Mouse (Mus musculus) liver, embryonic 14.5 days (tissue): ENCODE results near the gene Alkbh7.

Experiments
- CTCF ChIP-seq: IDR thresholded peaks from 2 replicates; pipeline ENCODE4 v1.5.1; 2016; ENCODE audit warnings: antibody characterized with exemption, low read depth, control low read depth
- EP300 ChIP-seq: IDR thresholded peaks from 2 replicates; pipeline ENCODE4 v1.6.1; 2016; ENCODE audit warnings: antibody characterized with exemption, low read depth

DNA sequence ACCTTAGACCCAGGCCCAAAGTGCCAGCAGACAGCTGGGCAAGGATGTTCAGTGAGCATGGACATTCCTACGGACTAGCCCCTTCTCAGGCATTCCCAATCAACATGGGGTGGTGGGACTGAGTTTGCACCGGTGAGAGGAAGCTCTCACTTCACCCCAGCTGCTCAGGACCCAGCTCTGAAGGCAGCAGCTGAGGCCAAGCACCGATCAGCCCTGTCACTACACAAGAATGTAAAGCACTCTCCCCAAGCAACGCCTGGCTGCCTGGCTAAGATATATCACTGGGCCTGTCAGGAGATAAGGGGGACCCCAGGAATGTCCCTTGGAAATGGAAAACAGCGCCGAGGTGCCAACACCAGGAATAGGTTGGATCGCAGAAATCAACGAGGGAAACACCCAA lies 4.1 kb downstream of the Alkbh7 start:
- TF ChIP-seq CTCF, result no peak
- TF ChIP-seq EP300, result no peak
